Mouse (Mus musculus) spleen, adult 10 weeks (tissue): ENCODE measurements around the gene Dhdds. TPM values are rescaled to one million over a fixed set of nuclear protein-coding genes. Genes with fewer than 3 reads are reported as not detected.

ENCODE experiments used
- polyA plus RNA-seq: library from polyadenylated mRNA; stranded (reverse); fragments of 350-450 nt; fragmentation: Illumina TruSeq; extraction: RNeasy Lipid Tissue Mini Kit (QIAGEN cat#74804); gene quantifications from one replicate; pipeline ENCODE4 v1.2.3, GENCODE M21; 2015; ENCODE audit warnings: low replicate concordance; ENCODE audit not compliant: insufficient read depth

The Dhdds gene
- 21.6 TPM for polyA plus RNA-seq

GRCm38 (mm10) chr4:134000466-134001438 lies at the start of gene Dhdds:
Gene Dhdds, minus strand, starts transcription at chr4:134000918.

GRCm38 (mm10) chr4:134018779-134019145 lies 18.0 kb upstream of the Dhdds start, which contains the start of gene Lin28a:
Gene Lin28a, minus strand, starts transcription at chr4:134018841.

GRCm38 (mm10) chr4:133968150-133968921 lies 32.4 kb downstream of the Dhdds start, which contains the start of gene Hmgn2:
Gene Hmgn2, minus strand, starts transcription at chr4:133968650.

Other genes starting within 250 kb of the Dhdds start
- gene Arid1a, start 244.1 kb downstream of the Dhdds start, polyA plus RNA-seq: 89.7 TPM
- 51.2 TPM for gene Rps6ka1, start 113.1 kb downstream of the Dhdds start, polyA plus RNA-seq
- gene Hmgn2, start 32.3 kb downstream of the Dhdds start, polyA plus RNA-seq: 366 TPM
- gene Lin28a, start 17.9 kb upstream of the Dhdds start, polyA plus RNA-seq: 0.08 TPM
- 0.95 TPM for gene Zfp683, start 52.9 kb upstream of the Dhdds start, polyA plus RNA-seq
- 3.5 TPM for gene Crybg2, start 59.9 kb upstream of the Dhdds start, polyA plus RNA-seq
- 2,441 TPM for gene Cd52, start 94.2 kb upstream of the Dhdds start, polyA plus RNA-seq
- gene Ubxn11, start 101.7 kb upstream of the Dhdds start, polyA plus RNA-seq: 10.4 TPM
- gene Sh3bgrl3, start 127.9 kb upstream of the Dhdds start, polyA plus RNA-seq: 432 TPM
- 23.9 TPM for gene Cep85, start 186.2 kb upstream of the Dhdds start, polyA plus RNA-seq
- not detected for gene Gm7534, start 202.1 kb upstream of the Dhdds start, polyA plus RNA-seq
- not detected for gene Catsper4, start 226.5 kb upstream of the Dhdds start, polyA plus RNA-seq
- gene Cnksr1, start 237.5 kb upstream of the Dhdds start, polyA plus RNA-seq: not detected
- gene E130218I03Rik, start 242.7 kb upstream of the Dhdds start, polyA plus RNA-seq: not detected
- gene Zfp593, start 244.7 kb upstream of the Dhdds start, polyA plus RNA-seq: 4.3 TPM
- gene Gm30191, start 246.0 kb upstream of the Dhdds start, polyA plus RNA-seq: not detected